Comparison of ENCODE assay signal across 1 mouse cellular context in genomic region chr11:51588833-51589232, GRCm38 (mm10).
TF ChIP-seq lines count a peak whose summit lies in the region.

No protein-coding gene starts in this region.

TF ChIP-seq in MEL, 35 proteins besides CTCF, POLR2A, EP300 and RAD21 (continued from another document):
- TF ChIP-seq UBTF (IDR thresholded peaks at IDR 0.05; ENCODE audit: borderline replicate concordance, insufficient read depth, low read depth, low read length), result no peak
- no peak for TF ChIP-seq ETS1 (IDR thresholded peaks at IDR 0.05; ENCODE audit: low read depth, low read length)
- TF ChIP-seq GATA1 (IDR thresholded peaks at IDR 0.05; ENCODE audit: low read depth, low read length), result peak; percentile 78
- no peak for TF ChIP-seq MAFK (IDR thresholded peaks at IDR 0.05; ENCODE audit: borderline replicate concordance, low read depth, low read length)
- no peak for TF ChIP-seq TCF12 (IDR thresholded peaks at IDR 0.05; ENCODE audit: low read depth, low read length)
- TF ChIP-seq ZNF384 (IDR thresholded peaks at IDR 0.05; ENCODE audit: low read depth, low read length), result peak; percentile 26; the same call in 1 of the 2 replicates
- no peak for TF ChIP-seq NELFE (IDR thresholded peaks at IDR 0.05; ENCODE audit: low read depth, low read length)
- TF ChIP-seq ELF1 (IDR thresholded peaks at IDR 0.05; ENCODE audit: low read depth, low read length), result no peak
- TF ChIP-seq SIN3A (IDR thresholded peaks at IDR 0.05; ENCODE audit: low read length), result no peak
- TF ChIP-seq ZC3H11A (IDR thresholded peaks at IDR 0.05; ENCODE audit: low read depth, low read length), result no peak
- TF ChIP-seq MYB (IDR thresholded peaks at IDR 0.05; ENCODE audit: low read depth, low read length), result no peak
